Mouse (Mus musculus) frontal cortex, adult (tissue): Measurements from ENCODE around the gene Aipl1.

ENCODE experiments used
- ATAC-seq: cut with Nextera tagmentation; 2 replicates; pipeline ENCODE4 v1.9.2; 2017; ENCODE audit warnings: mild to moderate bottlenecking, moderate library complexity, mixed read lengths; ENCODE audit not compliant: low TSS enrichment

Aipl1 gene

DNA sequence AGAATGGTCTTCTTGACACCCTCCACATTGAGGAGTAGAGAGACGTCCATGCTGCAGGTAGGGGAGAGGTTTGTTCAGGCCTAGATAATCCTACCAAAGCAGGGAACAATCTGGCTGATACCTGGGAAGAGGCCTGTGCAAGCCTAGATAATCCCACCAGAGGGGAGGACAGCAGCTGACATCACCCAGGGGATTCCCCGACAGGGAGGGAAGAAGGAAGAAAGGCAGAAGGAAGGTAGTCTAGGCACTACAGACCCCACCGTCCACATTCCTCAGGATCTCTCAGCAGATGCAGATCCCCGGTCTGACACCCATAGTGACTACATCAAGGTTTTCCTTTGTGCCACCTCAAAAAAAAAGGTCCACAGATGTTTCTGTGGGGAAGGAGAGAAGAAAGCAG is at the start of gene Aipl1:
Aipl1 (minus strand) TSS at position 101 of the 400 bp plus-strand sequence.
- ATAC-seq, result no peak

GRCm38 (mm10) chr11:72086251-72087046 is 49.1 kb upstream of the Aipl1 start:
- peak; percentile 68 for ATAC-seq

DNA sequence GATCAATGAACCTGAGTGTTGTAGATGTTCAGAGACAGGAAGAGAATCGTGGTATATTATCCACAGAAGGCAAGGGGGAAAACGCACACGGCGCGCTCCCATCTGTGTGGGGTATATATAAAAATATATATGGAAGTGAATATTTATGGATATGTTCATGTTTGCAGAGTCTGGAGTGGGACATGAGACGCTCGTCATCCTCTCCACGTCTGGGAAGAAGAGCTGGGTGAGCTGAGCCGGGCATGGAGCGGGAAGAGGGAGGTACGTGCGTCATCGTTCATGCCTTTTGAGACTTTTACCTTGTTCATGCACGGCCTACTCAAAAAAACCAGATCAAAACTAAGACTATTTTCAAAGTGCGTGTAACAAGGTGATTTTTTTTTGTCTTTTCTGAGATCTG is 47.0 kb upstream of the Aipl1 start:
- peak; percentile 55; the same call in 1 of the 2 replicates for ATAC-seq

DNA sequence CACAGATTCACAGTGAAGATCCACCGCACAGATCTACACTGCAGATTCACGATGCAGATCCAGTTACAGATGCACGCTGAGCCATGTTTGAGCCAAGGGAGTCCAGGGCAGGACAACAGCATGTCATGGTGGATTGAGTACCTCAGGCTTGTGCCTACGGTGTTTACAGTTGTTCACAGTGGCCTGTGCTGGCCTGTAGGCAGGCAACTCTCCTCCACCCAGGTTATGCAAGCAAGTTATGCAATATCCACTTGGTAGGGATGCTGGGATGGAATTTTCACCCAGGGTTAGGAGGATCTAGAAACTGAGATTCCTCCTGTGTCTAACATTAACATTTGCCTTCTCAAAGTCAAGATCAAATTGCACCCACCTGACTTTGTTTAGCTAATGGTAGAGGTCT is 45.3 kb upstream of the Aipl1 start:
- no peak for ATAC-seq

DNA sequence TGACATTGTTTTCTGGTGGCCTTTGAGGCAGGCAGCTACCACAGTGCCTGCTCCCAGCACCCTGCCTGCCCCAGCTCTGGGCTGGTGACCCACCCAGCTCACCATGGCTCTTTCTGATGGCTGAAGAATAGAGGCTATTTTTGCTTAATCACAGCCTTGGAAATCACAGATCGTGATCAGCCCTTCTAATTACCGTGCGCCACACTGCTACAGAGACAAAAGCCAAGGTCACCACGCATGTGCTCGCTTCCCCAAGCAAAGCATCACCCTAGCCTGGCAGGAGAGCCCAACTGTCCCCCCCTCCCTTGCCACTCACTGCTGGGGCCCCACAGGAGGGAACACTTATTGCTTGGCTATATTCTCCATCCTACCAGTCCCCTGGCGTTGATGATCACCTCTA is 43.2 kb upstream of the Aipl1 start:
- no peak for ATAC-seq

GRCm38 (mm10) chr11:72078647-72079046 is 41.3 kb upstream of the Aipl1 start:
- peak; percentile 25; the same call in 1 of the 2 replicates for ATAC-seq

DNA sequence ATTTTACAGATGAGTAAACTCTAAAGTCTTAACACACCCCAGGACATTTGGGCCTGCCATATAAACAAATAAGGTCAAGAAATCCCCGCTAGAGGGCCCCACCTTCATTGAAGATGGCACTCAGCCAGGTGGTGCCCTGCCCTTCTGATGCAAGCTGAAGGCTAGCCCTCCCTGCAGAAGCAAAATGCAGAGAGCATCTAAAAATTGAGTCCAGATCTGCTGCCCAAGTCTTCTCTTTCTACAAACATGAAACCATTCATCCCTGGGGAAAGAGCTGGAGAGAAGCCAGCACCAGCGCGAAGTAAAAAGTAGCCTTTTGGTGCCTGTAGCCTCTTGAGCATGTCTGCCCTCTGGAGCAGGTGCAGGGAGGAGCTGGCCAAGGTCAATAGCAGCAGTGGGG is 40.7 kb upstream of the Aipl1 start:
- no peak for ATAC-seq

DNA sequence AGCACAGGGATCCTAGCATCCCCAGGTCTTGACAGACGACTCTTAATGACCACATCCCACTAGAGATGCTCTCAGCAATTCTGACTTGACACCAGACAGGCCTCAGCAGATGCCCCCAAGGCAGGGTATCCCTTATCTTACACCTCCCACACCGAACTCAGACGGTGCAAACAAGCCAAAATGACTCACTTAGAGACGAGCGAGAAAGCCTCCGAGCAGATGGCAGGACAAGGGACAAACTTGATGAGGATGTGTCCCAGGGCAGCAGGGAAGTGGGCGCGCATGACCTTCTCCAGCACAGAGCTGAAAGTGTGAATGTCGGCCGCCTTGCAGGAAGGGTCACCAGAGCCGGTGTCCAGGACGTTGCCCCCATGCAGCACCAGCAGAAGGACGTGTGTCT is 36.9 kb upstream of the Aipl1 start:
- ATAC-seq, result peak; percentile 13; the same call in 1 of the 2 replicates

GRCm38 (mm10) chr11:72072331-72072905 is 35.1 kb upstream of the Aipl1 start:
- ATAC-seq, result no peak

DNA sequence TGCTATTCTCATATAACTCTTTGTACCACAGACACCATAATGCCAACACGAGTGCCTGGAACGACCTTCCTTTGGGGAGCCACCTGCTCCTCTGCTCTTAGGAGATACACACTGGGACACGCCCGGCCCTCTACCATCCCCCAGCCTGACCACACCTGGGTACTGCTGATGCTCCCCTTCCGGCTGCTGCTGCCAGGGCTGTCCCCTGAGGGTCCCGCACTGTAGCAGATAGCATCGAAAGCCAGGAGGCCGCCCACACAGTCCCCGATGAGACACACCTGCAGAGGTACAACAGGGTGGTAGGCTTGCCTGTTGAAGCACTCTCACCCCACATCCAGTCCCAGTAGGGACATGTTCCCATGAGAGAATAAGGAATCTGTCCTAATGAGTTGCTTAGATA is 33.4 kb upstream of the Aipl1 start:
- ATAC-seq, result no peak

DNA sequence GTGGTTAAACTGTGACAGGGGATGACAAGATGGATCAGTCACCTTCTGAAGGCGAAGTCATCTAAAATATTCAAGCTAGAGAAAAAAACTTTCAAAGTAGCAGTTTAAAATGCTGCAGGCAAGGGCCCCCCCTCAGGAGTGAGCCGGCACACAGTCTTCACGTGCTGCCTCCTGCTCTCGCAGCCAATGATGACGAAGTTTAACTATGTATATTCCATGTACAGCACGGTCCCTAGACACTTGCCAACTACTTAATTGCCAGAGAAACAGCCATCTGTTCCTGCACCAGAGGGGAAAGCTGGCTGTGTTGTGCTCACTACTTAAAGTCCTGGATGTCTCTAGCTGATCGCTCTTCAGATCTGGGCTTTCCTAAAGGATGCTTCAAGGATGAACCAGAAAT is 30.7 kb upstream of the Aipl1 start:
- peak; percentile 35; the same call in 1 of the 2 replicates for ATAC-seq

DNA sequence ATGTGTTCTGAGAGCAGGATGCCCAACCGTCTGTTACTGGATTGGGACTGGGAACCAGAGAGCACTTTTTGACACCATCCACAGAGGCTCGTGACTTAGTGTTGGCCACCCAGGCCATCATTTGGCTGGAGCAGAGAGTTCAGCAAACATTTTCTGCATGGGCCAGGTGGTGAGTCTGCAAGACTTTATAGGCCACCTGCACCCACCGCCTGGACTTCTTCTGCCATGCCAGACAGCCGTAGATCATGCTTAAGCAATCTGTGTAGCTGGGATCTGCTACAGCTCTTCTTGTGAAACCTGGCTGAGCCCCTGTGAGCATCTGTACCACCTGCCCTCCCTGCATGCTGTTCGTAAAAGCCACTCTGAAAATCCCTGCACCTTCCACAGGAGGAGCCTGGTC is 30.0 kb upstream of the Aipl1 start:
- no peak for ATAC-seq

- ATAC-seq, result no peak
These were observed 29.0 kb upstream of the Aipl1 start for GRCm38 (mm10) chr11:72066330-72066729.

- 0 out of 2 replicates have a peak, but pooled peaks have one; percentile 8 for ATAC-seq
These were observed 27.8 kb upstream of the Aipl1 start for GRCm38 (mm10) chr11:72065103-72065502.

DNA sequence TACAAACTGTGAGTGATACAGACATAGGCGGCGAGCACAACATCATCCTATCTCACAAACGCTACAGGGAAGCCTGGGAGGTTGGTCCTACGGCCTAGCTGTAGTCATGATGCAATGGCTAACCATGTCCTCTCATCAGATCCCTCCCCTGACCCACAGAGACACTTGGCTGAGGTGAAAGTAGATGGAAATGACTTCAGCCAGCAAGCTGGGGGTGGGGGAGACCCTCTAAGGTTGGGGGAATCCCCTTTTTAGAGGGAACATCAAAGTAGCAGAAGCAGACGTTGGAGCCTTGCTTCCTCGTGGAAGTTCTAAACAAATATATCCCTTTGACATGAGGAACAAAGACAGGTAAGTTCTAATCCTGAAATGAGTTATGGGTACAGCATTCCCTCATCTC is 27.1 kb upstream of the Aipl1 start:
- no peak for ATAC-seq

GRCm38 (mm10) chr11:72061093-72061620 is 23.8 kb upstream of the Aipl1 start:
- ATAC-seq, result no peak

GRCm38 (mm10) chr11:72060416-72060815 is 23.1 kb upstream of the Aipl1 start:
- no peak for ATAC-seq

GRCm38 (mm10) chr11:72057166-72057565 is 19.9 kb upstream of the Aipl1 start:
- no peak for ATAC-seq

GRCm38 (mm10) chr11:72055176-72055575 is 17.9 kb upstream of the Aipl1 start:
- ATAC-seq, result no peak

- peak; percentile 33; the same call in 1 of the 2 replicates for ATAC-seq
These were observed 15.3 kb upstream of the Aipl1 start for GRCm38 (mm10) chr11:72052636-72053035.

DNA sequence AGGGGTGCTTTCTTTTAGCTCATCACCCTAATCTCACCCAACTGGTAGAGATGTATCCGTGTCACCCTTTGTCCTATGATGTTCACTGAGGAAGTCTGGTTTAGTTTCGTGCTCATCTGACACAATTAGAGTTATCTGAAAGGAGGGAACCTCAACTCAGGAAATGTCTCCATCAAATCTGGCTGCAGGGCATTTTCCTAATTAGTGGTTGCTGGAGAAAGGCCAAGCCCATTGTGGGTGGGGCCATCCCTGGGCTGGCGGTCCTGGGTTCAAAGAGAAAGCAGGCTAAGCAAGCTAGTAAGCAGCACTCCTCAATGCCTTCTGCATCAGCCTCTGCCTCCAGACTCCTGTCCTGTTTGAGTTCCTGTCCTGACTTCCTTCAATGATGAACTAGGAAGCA is 14.9 kb upstream of the Aipl1 start:
- no peak for ATAC-seq

DNA sequence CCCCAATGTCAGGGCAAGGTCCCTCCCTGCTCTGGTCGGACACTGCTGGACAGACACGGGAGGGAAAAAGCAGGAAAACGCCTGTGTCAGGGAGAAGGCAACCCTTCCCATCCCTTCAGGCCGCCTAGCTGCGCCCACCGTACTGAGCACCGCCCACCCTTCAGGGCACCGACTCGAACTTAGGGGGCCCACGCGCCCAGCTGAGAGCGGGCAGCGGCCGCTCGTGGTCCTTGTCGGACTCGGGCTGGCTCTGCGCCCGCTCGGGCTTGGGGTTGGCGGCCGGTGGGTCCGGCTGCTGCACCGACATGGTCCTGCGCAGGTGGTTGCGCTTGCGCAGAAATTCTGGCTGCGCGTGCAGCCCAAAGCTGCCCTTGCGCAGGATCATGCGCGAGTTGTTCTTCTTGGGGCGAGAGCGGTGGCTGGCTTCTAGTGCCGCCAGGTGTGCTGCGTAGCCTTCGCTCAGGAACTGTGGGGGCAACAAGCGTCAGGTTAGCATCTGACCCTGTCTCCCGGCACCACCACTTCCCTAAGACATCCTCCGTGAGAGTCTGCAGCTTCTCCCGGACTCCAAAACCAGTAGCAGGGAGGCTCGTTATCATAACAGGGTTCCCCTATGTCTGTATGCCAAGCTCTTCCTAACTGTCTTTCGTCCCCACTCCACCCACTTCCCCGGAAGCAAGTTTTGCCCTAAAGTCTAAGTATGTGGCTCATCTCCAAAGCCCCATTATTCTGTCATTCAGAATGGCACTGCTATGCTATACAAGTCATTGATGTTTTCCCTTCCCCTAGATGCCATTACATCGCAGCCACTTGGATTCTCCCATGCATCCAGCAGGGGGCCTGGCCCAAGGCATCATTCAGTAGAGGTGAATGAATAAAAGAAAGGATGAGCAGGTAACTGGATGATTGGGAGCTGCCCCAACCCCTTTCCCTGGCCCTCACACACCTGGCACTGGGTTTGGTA is 13.9 kb upstream of the Aipl1 start:
- peak; percentile 64 for ATAC-seq
